Mouse (Mus musculus) B cell, adult 2 months (primary cell): ENCODE results near the gene Msmo1.

Source experiments
- DNase-seq, 2 experiments: peaks; one replicate each; pipeline ENCODE4 v3.0.0; 2022

Msmo1 gene

GRCm38 (mm10) chr8:64733271-64733943 lies at the start of gene Msmo1:
Gene Msmo1, minus strand, starts transcription at chr8:64733792.
- peak; percentile 95 to 96 for DNase-seq

GRCm38 (mm10) chr8:64781947-64782346 lies 48.4 kb upstream of the Msmo1 start:
- no peak for DNase-seq

DNA sequence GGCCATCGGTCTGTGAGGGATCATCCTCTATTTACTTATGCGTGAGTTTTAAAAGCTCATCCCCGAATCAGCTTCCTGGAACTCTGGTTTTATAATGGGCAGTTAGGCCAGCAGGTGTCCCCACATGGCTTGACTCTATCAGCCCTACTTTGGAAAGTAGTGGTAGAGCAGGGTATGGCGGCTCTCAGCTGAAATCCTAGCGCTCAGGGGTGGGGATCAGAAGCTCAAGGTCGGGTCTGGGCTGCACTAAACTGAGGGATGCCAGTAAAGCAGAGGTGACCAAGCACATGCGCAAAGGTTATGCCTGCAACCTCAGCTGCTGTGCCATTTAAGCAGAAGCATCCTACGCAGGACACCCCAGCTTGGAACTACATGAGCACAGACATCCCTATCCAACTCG lies 44.3 kb upstream of the Msmo1 start:
- DNase-seq, result no peak

GRCm38 (mm10) chr8:64774136-64774535 lies 40.5 kb upstream of the Msmo1 start:
- DNase-seq, result no peak

- no peak for DNase-seq
These were observed 37.2 kb upstream of the Msmo1 start for GRCm38 (mm10) chr8:64770814-64771213.

DNA sequence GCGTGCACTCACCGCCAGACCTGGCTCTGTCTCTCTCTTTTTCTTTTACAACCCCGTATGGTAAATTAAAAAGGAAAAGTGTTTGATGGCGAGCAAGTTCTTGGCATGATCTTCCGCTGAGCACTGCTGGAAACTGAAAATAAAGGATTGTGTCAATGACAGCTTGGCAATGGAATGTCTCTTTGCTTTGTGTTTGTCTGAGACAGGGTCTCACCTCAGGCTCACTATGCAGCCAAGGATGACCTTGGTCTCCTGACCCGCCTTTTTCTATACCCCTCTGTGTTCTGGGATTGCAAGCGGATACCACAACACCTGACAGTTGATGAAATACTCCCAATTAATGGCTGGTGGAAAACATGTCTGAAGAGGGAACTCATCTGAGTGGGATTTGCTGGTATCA lies 36.0 kb upstream of the Msmo1 start:
- no peak for DNase-seq

DNA sequence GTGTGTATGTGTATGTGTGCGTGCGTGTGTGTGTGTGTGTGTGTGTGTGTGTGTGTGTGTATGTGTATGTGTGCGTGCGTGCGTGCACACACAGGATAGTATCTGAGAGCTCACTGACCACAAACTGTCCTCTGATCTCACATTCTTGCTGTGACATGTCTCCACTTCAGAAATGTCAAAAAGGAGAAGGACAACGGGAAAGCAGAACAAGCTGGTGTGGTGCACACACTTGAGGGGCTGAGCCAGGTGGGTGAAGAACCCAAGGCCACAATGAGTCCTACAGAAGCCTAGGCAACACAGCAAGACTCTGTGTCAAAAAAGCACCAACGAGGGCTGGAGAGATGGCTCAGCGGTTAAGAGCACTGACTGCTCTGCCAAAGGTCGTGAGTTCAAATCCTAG lies 35.1 kb upstream of the Msmo1 start:
- DNase-seq, result no peak

DNA sequence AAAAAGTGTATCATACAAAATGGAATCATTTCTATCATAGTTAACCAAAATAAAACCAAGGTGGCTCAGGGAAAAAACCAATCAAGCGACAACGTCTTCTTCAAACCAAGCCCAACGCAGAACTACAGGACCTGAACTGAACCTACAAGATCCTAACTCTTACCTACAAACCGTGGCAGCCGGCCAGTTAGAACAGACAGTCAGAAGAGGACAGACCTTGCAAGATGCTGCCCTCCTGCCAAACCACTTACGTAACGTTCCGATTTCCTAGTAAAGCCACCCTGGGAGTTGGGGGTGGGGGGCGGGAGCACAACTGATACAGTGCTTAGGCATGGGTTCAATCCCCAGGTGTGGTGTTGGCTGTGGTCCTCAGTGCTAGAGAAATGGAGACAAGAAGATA lies 33.5 kb upstream of the Msmo1 start:
- no peak for DNase-seq

GRCm38 (mm10) chr8:64764075-64764474 lies 30.5 kb upstream of the Msmo1 start:
- DNase-seq, result no peak

DNA sequence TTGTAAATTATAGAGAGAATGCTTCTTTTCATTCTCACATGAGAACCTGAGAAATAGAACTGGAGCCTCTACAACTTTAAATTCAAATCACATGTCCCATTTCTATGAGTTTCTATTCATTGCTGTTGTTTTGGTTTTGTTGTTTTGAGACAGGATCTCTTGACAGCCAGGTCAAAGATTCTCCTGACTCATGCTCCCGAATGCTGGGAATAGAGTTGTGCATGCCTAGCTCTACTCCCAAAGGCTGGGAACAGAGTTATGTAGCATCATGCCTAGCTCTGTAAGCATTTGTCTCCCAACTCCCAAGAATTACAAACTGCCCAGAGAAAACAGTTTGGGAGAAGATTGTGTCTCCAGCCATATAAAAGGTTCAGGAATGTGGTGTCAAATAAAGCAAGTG lies 29.2 kb upstream of the Msmo1 start:
- DNase-seq, result no peak

GRCm38 (mm10) chr8:64761430-64761829 lies 27.8 kb upstream of the Msmo1 start:
- no peak for DNase-seq

DNA sequence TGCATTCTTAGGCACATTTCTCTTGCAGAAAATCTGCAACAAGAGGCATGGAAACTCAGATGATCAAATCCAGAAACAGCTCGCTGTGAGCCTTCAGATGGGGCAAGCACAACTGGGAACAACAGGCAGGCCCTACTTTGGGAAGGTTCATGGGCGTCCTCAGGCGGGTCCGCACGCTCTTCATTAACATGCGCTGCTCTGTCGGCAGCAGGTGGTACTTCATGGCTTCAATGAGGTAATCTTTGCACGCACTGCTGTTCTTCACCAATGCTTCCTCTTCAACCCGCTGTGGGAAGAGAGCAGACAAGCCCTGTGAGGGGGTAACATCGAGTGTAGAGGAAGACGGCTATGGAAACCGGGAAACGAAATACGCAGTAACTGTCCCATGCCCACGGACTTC lies 24.4 kb upstream of the Msmo1 start:
- DNase-seq, result no peak

DNA sequence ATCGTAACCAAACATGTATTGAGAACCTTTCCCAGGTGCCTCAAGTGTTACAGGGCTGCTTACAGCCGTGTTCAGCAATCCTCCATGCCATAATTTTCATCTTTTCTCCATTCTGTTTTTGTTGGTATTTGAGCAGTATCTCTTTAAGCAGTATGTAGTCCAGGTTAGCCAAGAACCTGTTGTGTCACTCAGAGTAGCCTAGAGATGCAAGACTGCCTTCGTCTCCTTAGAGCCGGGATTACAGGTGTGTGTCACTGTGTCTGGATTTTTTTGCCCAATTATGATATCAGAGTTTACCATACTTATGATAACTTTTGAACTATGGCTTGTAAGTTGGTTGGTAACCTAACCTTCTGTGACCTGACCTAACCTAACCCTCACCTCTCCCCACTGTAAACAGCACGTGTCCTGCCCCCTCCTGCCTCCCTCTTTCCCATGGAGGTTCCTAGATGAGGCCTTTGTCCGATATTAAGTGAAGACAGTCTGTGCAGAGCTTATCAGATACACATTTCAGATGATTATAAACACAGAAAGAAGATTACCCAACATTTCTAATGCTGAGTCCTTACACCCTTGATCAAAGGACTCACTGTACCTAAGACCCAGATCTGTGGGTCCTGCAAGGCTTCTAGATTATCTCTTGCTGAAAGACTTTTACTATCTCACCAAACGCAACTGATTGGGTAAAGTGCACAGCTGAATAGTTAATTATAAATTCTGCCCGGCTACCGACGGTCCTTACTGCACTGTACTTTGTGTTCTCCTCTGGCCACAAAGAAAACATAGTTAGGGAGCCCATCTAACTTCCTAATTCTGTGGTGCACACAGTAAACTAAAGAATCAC lies 12.8 kb upstream of the Msmo1 start:
- DNase-seq, result no peak

- no peak for DNase-seq
These were observed 7.1 kb upstream of the Msmo1 start for GRCm38 (mm10) chr8:64740547-64741211.

DNA sequence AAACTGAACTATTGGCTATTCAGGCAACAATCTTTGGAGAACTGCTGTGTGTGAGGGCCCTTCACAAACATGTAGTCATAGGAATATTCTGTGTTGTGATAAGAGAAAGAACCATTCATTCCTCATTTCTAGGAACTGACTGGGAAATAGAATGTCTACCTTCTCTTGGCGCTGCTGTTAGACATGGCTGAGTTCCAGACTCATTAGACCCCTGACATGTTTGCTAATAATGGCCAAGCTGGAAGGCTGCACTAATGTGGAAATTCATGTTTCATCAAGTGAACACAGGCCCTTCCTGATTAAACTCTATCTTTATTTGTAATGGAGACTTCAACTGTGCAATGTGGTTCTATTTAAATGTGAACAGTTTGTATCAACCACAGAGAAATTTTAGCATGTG lies 5.3 kb upstream of the Msmo1 start:
- no peak for DNase-seq

- DNase-seq, result no peak
These were observed 3.3 kb upstream of the Msmo1 start for GRCm38 (mm10) chr8:64736767-64737323.

GRCm38 (mm10) chr8:64735161-64735560 lies 1.6 kb upstream of the Msmo1 start:
- DNase-seq, result no peak

DNA sequence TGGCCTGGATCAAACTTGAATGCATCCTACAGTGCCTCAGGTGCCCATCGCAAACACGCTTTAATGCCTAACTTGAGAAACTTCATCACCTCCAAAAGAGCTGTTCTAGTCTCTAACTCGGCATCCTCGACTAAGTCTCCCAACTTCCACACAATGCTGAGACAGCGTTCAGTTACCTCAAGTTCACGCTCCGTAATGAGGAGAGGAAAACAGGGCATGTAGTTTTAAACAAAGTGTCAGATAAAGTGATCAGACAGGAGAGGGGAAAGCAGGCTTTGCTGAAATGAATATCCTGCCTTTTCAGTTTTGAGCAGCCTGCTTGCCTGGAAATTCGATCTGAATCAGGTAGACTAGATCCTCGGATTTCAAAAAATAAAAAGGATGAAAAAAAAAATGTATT lies 996 bp downstream of the Msmo1 start:
- no peak for DNase-seq

GRCm38 (mm10) chr8:64728156-64728555 lies 5.4 kb downstream of the Msmo1 start:
- no peak for DNase-seq

GRCm38 (mm10) chr8:64726190-64726695 lies 7.3 kb downstream of the Msmo1 start:
- DNase-seq, result no peak

GRCm38 (mm10) chr8:64723206-64723605 lies 10.4 kb downstream of the Msmo1 start:
- no peak for DNase-seq

- no peak for DNase-seq
These were observed 15.7 kb downstream of the Msmo1 start for GRCm38 (mm10) chr8:64717868-64718267.

DNA sequence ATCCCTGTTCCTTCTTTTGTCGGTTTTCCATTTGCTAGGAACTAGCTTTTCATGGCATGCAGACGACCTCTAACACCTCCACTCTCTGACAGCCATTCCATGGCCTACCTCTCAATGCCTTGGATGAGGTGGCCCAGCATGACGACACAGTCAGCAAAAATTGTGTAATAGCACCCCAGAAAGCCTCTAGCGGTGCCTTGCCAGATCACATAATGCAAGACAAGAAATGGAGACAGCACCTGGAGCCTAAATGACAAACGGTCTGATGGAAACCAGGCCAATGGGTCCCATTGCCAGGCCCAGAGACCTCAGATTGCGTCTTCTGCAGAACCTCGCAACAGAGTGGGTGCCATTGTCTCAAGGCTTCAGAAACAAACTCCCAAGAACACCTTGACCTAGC lies 21.1 kb downstream of the Msmo1 start:
- no peak for DNase-seq
